Mouse (Mus musculus) intestine, postnatal 0 days (tissue): ENCODE measurements around the gene Il18rap. TPM values are rescaled to one million over a fixed set of nuclear protein-coding genes. Genes with fewer than 3 reads are reported as not detected.

Experiments used
- ATAC-seq: fragments of 200-750 bp; cut with Nextera tagmentation; 2 replicates; pipeline ENCODE4 v1.8.0; 2017; ENCODE audit warnings: mild to moderate bottlenecking, moderate TSS enrichment, moderate library complexity
- H3K27ac ChIP-seq: fragments of 300-500 bp; sonication (generic); 2 replicates; pipeline ENCODE4 v1.5.1; 2014; ENCODE audit warnings: mild to moderate bottlenecking, low read depth, low read length, moderate library complexity
- H3K27me3 ChIP-seq: fragments of 300-500 bp; sonication (generic); replicated peaks from 2 replicates; pipeline ENCODE4 v1.6.1; 2014; ENCODE audit warnings: low read length, mixed read lengths; ENCODE audit not compliant: control insufficient read depth, insufficient read depth
- H3K36me3 ChIP-seq: fragments of 300-500 bp; sonication (generic); 2 replicates; pipeline ENCODE4 v1.6.1; 2014; ENCODE audit warnings: mild to moderate bottlenecking, moderate library complexity; ENCODE audit not compliant: control insufficient read depth, insufficient read depth
- H3K4me1 ChIP-seq: fragments of 300-500 bp; sonication (generic); replicated peaks from 2 replicates; pipeline ENCODE4 v1.6.1; 2014; ENCODE audit warnings: antibody characterized with exemption, low read length, mixed read lengths; ENCODE audit not compliant: control insufficient read depth, insufficient read depth
- H3K4me2 ChIP-seq: fragments of 300-500 bp; sonication (generic); replicated peaks from 2 replicates; pipeline ENCODE4 v1.6.1; 2014; ENCODE audit warnings: low read depth, mild to moderate bottlenecking, moderate library complexity
- H3K4me3 ChIP-seq: fragments of 300-500 bp; sonication (generic); 2 replicates; pipeline ENCODE4 v1.5.1; 2014; ENCODE audit warnings: low read depth, low read length
- H3K9ac ChIP-seq: fragments of 300-500 bp; sonication (generic); 2 replicates; pipeline ENCODE4 v1.6.1; 2014; ENCODE audit warnings: mild to moderate bottlenecking, low read depth, low read length
- H3K9me3 ChIP-seq: fragments of 300-500 bp; sonication (generic); 2 replicates; pipeline ENCODE4 v1.6.1; 2016; ENCODE audit warnings: mixed run types; ENCODE audit not compliant: control insufficient read depth
- CTCF ChIP-seq: sonication (generic); IDR thresholded peaks from 2 replicates; pipeline ENCODE4 v1.5.1; 2016; ENCODE audit warnings: low read depth, mild to moderate bottlenecking, control low read depth, antibody characterized with exemption, moderate library complexity
- WGBS: fragments of 180-500 bp; shearing (Covaris S2); extraction: QIAGEN DNeasy Blood & Tissue Kit; methylation state at CpG from one replicate; pipeline ENCODE4 v1.1.7; 2014; 5-methylcytosine and 5-hydroxymethylcytosine counted together
- polyA plus RNA-seq: library from polyadenylated mRNA; unstranded; fragments of >200 nt; fragmentation: Nextera tagmentation; extraction: Ambion mirVana; gene quantifications from 2 replicates; pipeline ENCODE4 v1.2.1, GENCODE M21; 2015

Gene Il18rap
- polyA plus RNA-seq, 1 experiment from 2014 or later = 0.39 TPM

DNA sequence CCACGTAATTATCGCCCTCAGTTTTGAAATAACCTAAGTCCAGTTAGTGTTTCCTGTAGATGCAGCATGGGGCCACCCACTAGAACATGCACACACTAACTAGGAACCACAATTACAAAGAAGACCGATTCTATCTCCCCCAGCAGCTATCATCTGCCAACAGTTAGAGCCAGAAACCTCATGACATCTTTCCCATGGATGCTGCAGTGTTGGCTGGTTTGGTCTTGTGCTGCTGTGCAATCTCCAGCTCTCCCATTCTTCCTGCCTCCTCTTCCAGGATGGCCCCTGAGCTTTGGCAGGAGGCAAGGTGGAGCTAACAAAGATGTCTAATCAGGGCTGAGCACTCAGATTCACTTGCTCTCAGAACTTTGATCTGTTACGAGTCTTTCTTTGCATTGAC is 14.0 kb upstream of the Il18rap start:
- Histone ChIP-seq H3K4me1 (no peaks in the 10 kb centered on the region), H3K9ac (no peak overlapping the region), H3K27ac (no peak overlapping the region), H3K27me3 (no peaks in the 10 kb centered on the region), H3K4me3 (no peak overlapping the region), H3K4me2 (no peak overlapping the region), H3K9me3 (no peaks in the 10 kb centered on the region), H3K36me3 (no peaks in the 10 kb centered on the region)
- WGBS = 84% methylated on average over 4 of the region's 4 CpGs
- TF ChIP-seq CTCF = no peak
- 0 out of 2 replicates have a peak, but pooled peaks have one; percentile 6 for ATAC-seq

DNA sequence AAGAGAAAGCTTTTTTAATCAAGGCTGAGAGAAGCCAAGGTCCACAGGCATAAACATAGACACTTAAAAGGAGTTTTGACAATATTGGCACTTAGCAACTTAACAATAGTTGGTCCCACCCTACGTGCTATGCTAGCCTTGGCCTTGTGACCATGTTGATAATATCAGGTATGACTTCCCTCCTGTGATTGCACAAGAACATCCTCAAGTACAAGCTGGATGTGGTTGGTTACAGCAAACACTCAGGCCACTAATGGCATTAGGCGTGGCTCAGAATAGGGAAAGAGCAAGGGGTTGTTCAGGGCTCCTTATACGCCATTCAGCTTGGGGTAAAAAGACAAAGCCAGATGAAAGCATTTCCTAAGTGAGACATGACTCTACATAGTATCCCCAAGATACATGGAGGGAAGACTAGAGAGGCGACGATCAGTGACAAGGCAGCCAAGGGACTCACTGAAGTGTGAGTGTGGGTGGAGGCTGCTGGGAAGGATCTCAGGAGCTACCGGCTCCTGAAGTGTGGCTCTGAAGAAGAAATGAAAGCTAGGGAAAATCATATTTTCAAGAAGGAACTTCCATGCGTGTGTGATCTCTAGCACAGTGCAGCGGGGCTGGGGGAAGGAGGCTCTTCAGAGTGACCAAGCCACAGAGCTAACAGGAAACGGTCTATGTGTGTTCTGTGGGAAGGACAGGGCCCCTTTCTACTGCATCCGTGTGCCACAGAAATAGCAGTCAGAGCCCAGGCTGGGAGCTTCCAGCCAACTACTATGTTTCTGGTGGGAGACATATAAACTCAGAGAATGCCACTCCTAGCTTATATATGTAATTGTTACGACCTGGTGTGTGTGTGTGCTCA is 13.4 kb upstream of the Il18rap start:
- no peaks in the 10 kb centered on the region for H3K4me1 ChIP-seq
- H3K36me3 ChIP-seq = no peaks in the 10 kb centered on the region
- H3K4me3 ChIP-seq = no peak overlapping the region
- H3K9me3 ChIP-seq = no peaks in the 10 kb centered on the region
- no peak for TF ChIP-seq CTCF
- H3K27me3 ChIP-seq = no peaks in the 10 kb centered on the region
- H3K9ac ChIP-seq = no peak overlapping the region
- ATAC-seq = peak; percentile 31; the same call in 1 of the 2 replicates
- 76% methylated on average over 11 of the region's 11 CpGs for WGBS
- H3K27ac ChIP-seq = no peak overlapping the region
- no peak overlapping the region for H3K4me2 ChIP-seq

DNA sequence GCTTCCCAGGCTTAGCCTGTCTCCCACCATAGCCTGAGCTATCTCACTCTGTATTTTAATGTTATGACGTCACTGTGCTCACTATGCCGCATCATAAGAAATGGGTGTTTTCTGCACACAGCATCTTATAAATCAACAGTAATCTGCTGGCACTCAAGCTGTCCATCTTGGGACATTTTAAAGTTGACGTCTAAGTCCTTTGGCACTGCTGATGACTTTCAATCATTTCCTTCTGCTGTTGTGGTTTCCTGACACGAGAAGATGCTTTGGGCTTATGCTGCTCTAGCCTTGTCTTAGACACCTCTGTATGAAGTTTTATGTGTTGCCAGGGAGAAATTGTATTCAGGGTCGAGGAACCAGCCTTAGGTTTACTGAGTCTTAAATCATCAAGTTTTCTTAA is 10.6 kb upstream of the Il18rap start:
- Histone ChIP-seq H3K4me2 (no peak overlapping the region), H3K27ac (no peak overlapping the region), H3K36me3 (no peaks in the 10 kb centered on the region), H3K4me3 (no peak overlapping the region), H3K4me1 (no peaks in the 10 kb centered on the region), H3K9ac (no peak overlapping the region), H3K9me3 (no peaks in the 10 kb centered on the region), H3K27me3 (no peaks in the 10 kb centered on the region)
- WGBS = 76% methylated on average over 5 of the region's 5 CpGs
- no peak for TF ChIP-seq CTCF
- ATAC-seq = no peak

DNA sequence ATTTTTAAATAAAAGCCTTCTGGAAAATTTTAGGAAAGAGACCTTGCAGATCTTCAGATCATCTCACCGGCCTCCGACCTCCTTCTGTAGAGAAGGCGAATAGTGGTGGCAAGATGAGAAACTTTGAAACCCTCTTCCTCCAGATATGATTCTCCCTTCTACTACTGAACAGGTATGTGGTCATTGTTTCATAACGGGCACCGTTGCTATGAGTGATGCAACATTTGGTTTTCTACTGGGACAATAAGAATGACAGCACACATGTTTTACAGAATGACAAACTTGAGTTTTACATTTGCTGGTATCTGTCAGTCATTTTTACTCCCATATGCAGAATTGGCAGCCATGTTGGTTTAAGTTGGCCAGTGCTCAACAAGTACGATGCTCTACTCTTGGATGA is 1.2 kb downstream of the Il18rap start:
- WGBS = 88% methylated on average over 6 of the region's 6 CpGs
- ATAC-seq = no peak
- Histone ChIP-seq H3K4me1 (no peaks in the 10 kb centered on the region), H3K27me3 (no peaks in the 10 kb centered on the region), H3K36me3 (no peaks in the 10 kb centered on the region), H3K27ac (no peak overlapping the region), H3K4me3 (no peak overlapping the region), H3K9me3 (no peaks in the 10 kb centered on the region), H3K4me2 (no peak overlapping the region), H3K9ac (no peak overlapping the region)
- TF ChIP-seq CTCF = no peak

DNA sequence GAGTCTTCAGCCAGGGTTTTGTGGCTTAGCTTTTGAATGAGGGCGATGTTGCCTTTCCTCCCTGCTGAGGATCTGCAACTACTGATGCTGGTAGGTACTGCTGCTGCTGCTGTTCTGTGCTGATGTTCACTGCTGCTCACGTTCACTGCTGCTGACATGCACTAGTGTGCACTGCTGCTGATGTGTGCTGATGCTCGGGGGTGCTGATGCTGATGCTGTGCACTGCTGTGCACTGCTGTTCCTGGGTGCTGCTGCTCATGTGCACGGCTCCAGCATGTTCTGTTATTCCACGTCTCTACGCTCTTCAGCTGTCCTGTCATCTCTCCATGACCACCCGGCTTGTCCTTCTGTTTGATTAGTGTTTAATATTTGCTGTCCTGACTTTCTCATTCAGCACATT is 7.8 kb downstream of the Il18rap start:
- TF ChIP-seq CTCF = no peak
- no peaks in the 10 kb centered on the region for H3K36me3 ChIP-seq
- no peak overlapping the region for H3K9ac ChIP-seq
- ATAC-seq = no peak
- no peaks in the 10 kb centered on the region for H3K27me3 ChIP-seq
- no peak overlapping the region for H3K27ac ChIP-seq
- H3K4me2 ChIP-seq = no peak overlapping the region
- no peaks in the 10 kb centered on the region for H3K4me1 ChIP-seq
- H3K4me3 ChIP-seq = no peak overlapping the region
- no peaks in the 10 kb centered on the region for H3K9me3 ChIP-seq
- WGBS = 82% methylated on average over 7 of the region's 7 CpGs

DNA sequence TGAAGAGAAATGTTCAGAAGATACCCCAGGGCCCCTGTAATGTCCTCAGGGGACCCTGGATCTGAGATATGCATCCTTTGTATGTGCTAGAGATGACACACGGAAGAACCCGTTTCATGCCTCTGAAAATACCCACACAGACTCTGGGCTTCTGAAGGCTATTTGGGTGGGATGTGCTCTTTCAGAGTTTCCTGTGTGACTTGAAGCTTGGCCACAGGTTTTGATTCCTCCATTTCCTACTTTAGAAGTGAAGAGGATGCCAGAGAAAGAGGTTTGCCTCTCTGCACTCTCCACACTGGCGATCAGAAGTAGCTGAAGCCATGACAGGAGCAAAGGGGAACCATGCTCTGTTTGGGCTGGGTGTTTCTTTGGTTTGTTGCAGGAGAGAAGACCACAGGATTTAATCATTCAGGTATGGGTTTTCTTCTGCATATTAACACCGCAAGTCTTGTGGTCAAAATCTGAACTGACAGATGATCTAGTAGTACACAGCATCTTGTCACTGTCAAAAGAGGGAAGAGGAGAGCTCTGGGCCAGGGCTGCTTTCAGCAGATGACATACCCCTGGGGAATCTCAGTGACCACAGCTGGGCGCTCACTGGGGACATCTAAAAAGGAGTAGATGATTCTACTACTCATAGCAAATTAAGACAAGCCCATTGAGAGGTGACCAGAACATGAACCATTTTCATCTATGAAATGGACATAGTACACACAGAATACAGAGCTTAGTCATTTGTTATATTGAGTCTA is 9.0 kb downstream of the Il18rap start:
- Histone ChIP-seq H3K9me3 (no peaks in the 10 kb centered on the region), H3K4me2 (no peak overlapping the region), H3K27me3 (no peaks in the 10 kb centered on the region), H3K4me3 (no peak overlapping the region), H3K36me3 (no peaks in the 10 kb centered on the region), H3K27ac (no peak overlapping the region), H3K9ac (no peak overlapping the region), H3K4me1 (no peaks in the 10 kb centered on the region)
- WGBS = 86% methylated on average over 5 of the region's 5 CpGs
- no peak for TF ChIP-seq CTCF
- ATAC-seq = no peak
